In the genomic region with DNA sequence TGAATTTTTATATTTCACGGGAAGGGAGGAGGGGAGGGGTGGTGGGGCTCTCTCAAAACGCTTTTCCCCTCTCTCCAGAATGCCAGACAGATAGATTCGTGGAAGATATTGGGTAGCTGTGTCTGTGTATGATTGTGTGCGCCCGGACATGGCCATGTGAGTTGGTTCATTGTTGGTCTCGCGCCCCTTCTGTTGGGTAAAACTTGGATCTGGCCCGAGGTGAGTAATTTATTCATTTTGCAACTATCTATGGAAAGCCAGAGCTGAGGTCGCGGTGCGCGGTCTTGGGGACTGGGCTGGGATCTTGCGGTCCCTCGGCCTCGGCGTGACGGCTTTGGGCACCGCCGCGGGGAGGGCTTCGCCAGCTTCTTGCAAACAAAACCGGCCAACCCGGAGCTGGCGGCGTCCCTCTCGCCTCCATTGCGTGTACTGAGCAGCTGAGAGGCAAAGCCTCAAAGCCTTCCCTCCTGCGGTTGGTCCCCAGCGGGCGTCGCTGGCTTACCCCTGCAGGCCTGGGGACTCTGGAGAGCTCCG, we compare ENCODE assay signal across 7 mouse cellular contexts. TPM values are rescaled to one million over a fixed set of nuclear protein-coding genes. Genes with fewer than 3 reads are reported as not detected.
A peak's percentile ranks its signal among the peaks of the same experiment; 100 is the strongest.
DNase-seq lines count a peak whose midpoint lies in the region; ATAC-seq and TF ChIP-seq lines count a peak whose summit lies in the region.

No protein-coding gene starts in this region.

- H3K4me1 ChIP-seq in lung, embryonic 14.5 days (ENCODE audit: insufficient read depth): no peaks in the 10 kb centered on the region
- peaks cover 3% of the 10 kb centered on the region; the same call in 1 of the 2 replicates for H3K4me1 ChIP-seq in lung, adult 2 months (ENCODE audit: control insufficient read depth, insufficient read depth, low read length)
- H3K4me1 ChIP-seq in embryonic facial prominence, embryonic 14.5 days (ENCODE audit: control insufficient read depth, insufficient read depth, low read length): peaks cover 5% of the 10 kb centered on the region; the same call in 1 of the 2 replicates
- H3K4me1 ChIP-seq in intestine, embryonic 16.5 days (ENCODE audit: control insufficient read depth, insufficient read depth, low read length): peaks cover 6% of the 10 kb centered on the region
- 0 out of 2 replicates have a peak, but pooled peaks cover 2% of the 10 kb centered on the region for H3K4me1 ChIP-seq in stomach, embryonic 14.5 days (ENCODE audit: control insufficient read depth, insufficient read depth, low read length)

- DNase-seq in lung, embryonic 14.5 days: peak; percentile 21
- DNase-seq in lung, adult 2 months: no peak
- no peak for DNase-seq in embryonic facial prominence, embryonic 14.5 days (ENCODE audit: low spot score)

- no peak overlapping the region for H3K27ac ChIP-seq in lung, embryonic 14.5 days (ENCODE audit: low read depth)
- H3K27ac ChIP-seq in embryonic facial prominence, embryonic 14.5 days (replicated peaks; ENCODE audit: low read depth, low read length): no peak overlapping the region
- no peak overlapping the region for H3K27ac ChIP-seq in intestine, embryonic 16.5 days (ENCODE audit: low read length)
- no peak overlapping the region for H3K27ac ChIP-seq in stomach, embryonic 14.5 days (ENCODE audit: low read length)

- no peak for TF ChIP-seq CTCF in lung, embryonic 14.5 days (IDR thresholded peaks at IDR 0.05; ENCODE audit: low read depth)
- no peak for TF ChIP-seq CTCF in lung, adult 2 months (IDR thresholded peaks at IDR 0.05; ENCODE audit: insufficient read depth, low read length)

- ATAC-seq in lung, embryonic 14.5 days (ENCODE audit: insufficient read depth): no peak
- ATAC-seq in embryonic facial prominence, embryonic 14.5 days (ENCODE audit: low read depth): no peak; the same call in 1 of the 2 replicates
- ATAC-seq in intestine, embryonic 16.5 days: no peak
- no peak for ATAC-seq in stomach, embryonic 14.5 days (ENCODE audit: insufficient number of reproducible peaks, insufficient read depth, low FRiP score, low read depth)
- ATAC-seq in frontal cortex, adult (ENCODE audit: low TSS enrichment): no peak
- ATAC-seq in erythroid progenitor cell, adult 5-6 weeks (replicated peaks; ENCODE audit: low FRiP score, poor library complexity, severe bottlenecking): no peak

- WGBS in lung, embryonic 14.5 days: 1% methylated on average over 32 of the region's 32 CpGs
- 3% methylated on average over 32 of the region's 32 CpGs for WGBS in lung, adult 2 months
- WGBS in embryonic facial prominence, embryonic 14.5 days: 2% methylated on average over 29 of the region's 32 CpGs
- under 1% methylated on average over 31 of the region's 32 CpGs for WGBS in intestine, embryonic 16.5 days
- WGBS in stomach, embryonic 14.5 days: under 1% methylated on average over 32 of the region's 32 CpGs

- H3K9me3 ChIP-seq in lung, embryonic 14.5 days (ENCODE audit: low read depth, low read length): no peaks in the 10 kb centered on the region
- H3K9me3 ChIP-seq in embryonic facial prominence, embryonic 14.5 days (ENCODE audit: control insufficient read depth, low read length): no peaks in the 10 kb centered on the region
- no peaks in the 10 kb centered on the region for H3K9me3 ChIP-seq in intestine, embryonic 16.5 days (ENCODE audit: control insufficient read depth, low read length)
- H3K9me3 ChIP-seq in stomach, embryonic 14.5 days (ENCODE audit: control insufficient read depth, low read depth, low read length): no peaks in the 10 kb centered on the region

- no peak for TF ChIP-seq POLR2A in lung, adult 2 months (IDR thresholded peaks at IDR 0.05; ENCODE audit: borderline replicate concordance, extremely low read depth, low read depth, low read length)

- peak overlapping the region; percentile 10 for H3K4me3 ChIP-seq in lung, embryonic 14.5 days (ENCODE audit: low read depth, low read length)
- H3K4me3 ChIP-seq in lung, adult 2 months (replicated peaks; ENCODE audit: extremely low read depth, low read depth, low read length): no peak overlapping the region
- H3K4me3 ChIP-seq in embryonic facial prominence, embryonic 14.5 days (ENCODE audit: low read depth, low read length): peak overlapping the region; percentile 29
- H3K4me3 ChIP-seq in intestine, embryonic 16.5 days (ENCODE audit: low read length): no peak overlapping the region
- peak overlapping the region; percentile 2; the same call in 1 of the 2 replicates for H3K4me3 ChIP-seq in stomach, embryonic 14.5 days (ENCODE audit: low read depth, low read length)

- peaks cover 98% of the 10 kb centered on the region for H3K27me3 ChIP-seq in lung, embryonic 14.5 days (ENCODE audit: insufficient read depth, low read length)
- peaks cover 98% of the 10 kb centered on the region for H3K27me3 ChIP-seq in embryonic facial prominence, embryonic 14.5 days (replicated peaks; ENCODE audit: control insufficient read depth, insufficient read depth, low read length)
- peaks cover 89% of the 10 kb centered on the region for H3K27me3 ChIP-seq in intestine, embryonic 16.5 days (replicated peaks; ENCODE audit: control insufficient read depth, insufficient read depth, low read length)
- peaks cover 82% of the 10 kb centered on the region for H3K27me3 ChIP-seq in stomach, embryonic 14.5 days (ENCODE audit: control insufficient read depth, insufficient read depth, low read length)

- peak overlapping the region; percentile 47 for H3K4me2 ChIP-seq in lung, embryonic 14.5 days
- H3K4me2 ChIP-seq in embryonic facial prominence, embryonic 14.5 days (ENCODE audit: low read depth, low read length): peak overlapping the region; percentile 43
- peak overlapping the region; percentile 7; the same call in 1 of the 2 replicates for H3K4me2 ChIP-seq in intestine, embryonic 16.5 days (ENCODE audit: low read depth, low read length)
- H3K4me2 ChIP-seq in stomach, embryonic 14.5 days (replicated peaks; ENCODE audit: low read depth, low read length): no peak overlapping the region

- H3K36me3 ChIP-seq in lung, embryonic 14.5 days (ENCODE audit: insufficient read depth): no peaks in the 10 kb centered on the region
- no peaks in the 10 kb centered on the region for H3K36me3 ChIP-seq in embryonic facial prominence, embryonic 14.5 days (ENCODE audit: control insufficient read depth, insufficient read depth, low read length)
- no peaks in the 10 kb centered on the region for H3K36me3 ChIP-seq in intestine, embryonic 16.5 days (ENCODE audit: control insufficient read depth, insufficient read depth, low read length)
- H3K36me3 ChIP-seq in stomach, embryonic 14.5 days (ENCODE audit: control insufficient read depth, insufficient read depth, low read length): no peaks in the 10 kb centered on the region

- no peak overlapping the region for H3K9ac ChIP-seq in lung, embryonic 14.5 days
- H3K9ac ChIP-seq in embryonic facial prominence, embryonic 14.5 days (ENCODE audit: low read depth, low read length): peak overlapping the region; percentile 40; the same call in 1 of the 2 replicates
- H3K9ac ChIP-seq in intestine, embryonic 16.5 days (ENCODE audit: low read depth, low read length): no peak overlapping the region
- H3K9ac ChIP-seq in stomach, embryonic 14.5 days (replicated peaks; ENCODE audit: low read depth, low read length): no peak overlapping the region

RNA-seq across cellular contexts. Expression of gene Ostm1, which starts 0.3 kb away (rescaled TPM):
- polyA plus RNA-seq in lung, embryonic 14.5 days (2014; fragmentation: Nextera tagmentation; extraction: Ambion mirVana): 10.7 and 11.9 TPM in 2 replicates
- 20.6 and 21.9 TPM in 2 replicates for polyA plus RNA-seq in lung, adult 2 months (2012; rRNA removed)
- 13.0 and 13.8 TPM in 2 replicates for polyA plus RNA-seq in embryonic facial prominence, embryonic 14.5 days (2014; fragmentation: Nextera tagmentation; extraction: Ambion mirVana)
- 17.0 and 19.4 TPM in 2 replicates for polyA plus RNA-seq in intestine, embryonic 16.5 days (2015; fragmentation: Nextera tagmentation; extraction: Ambion mirVana)
- polyA plus RNA-seq in stomach, embryonic 14.5 days (2014; fragmentation: Nextera tagmentation; extraction: Ambion mirVana): 11.9 and 12.5 TPM in 2 replicates
- 7.9 and 15.5 TPM in 2 replicates for total RNA-seq in erythroid progenitor cell, adult 5-6 weeks (2015; ENCODE audit: low replicate concordance)
- 18.5 and 22.8 TPM in 2 replicates for total RNA-seq in erythroid progenitor cell, adult 5-6 weeks (2017; ENCODE audit: low replicate concordance)

RNA-seq across cellular contexts. Expression of gene Nr2e1, which starts 0.5 kb away (rescaled TPM):
- polyA plus RNA-seq in lung, embryonic 14.5 days (2014; fragmentation: Nextera tagmentation; extraction: Ambion mirVana): not detected in 2 replicates
- polyA plus RNA-seq in lung, adult 2 months (2012; rRNA removed): not detected in 2 replicates
- 1.4 and 1.8 TPM in 2 replicates for polyA plus RNA-seq in embryonic facial prominence, embryonic 14.5 days (2014; fragmentation: Nextera tagmentation; extraction: Ambion mirVana)
- not detected in 2 replicates for polyA plus RNA-seq in intestine, embryonic 16.5 days (2015; fragmentation: Nextera tagmentation; extraction: Ambion mirVana)
- polyA plus RNA-seq in stomach, embryonic 14.5 days (2014; fragmentation: Nextera tagmentation; extraction: Ambion mirVana): not detected in 2 replicates
- not detected in 2 replicates for total RNA-seq in erythroid progenitor cell, adult 5-6 weeks (2015; ENCODE audit: low replicate concordance)
- not detected in 2 replicates for total RNA-seq in erythroid progenitor cell, adult 5-6 weeks (2017; ENCODE audit: low replicate concordance)

Comparison
In these comparisons a context has a peak if more than half of its experiments do, and no peak if none do; other contexts are left out.
1. H3K4me3 ChIP-seq: peak in lung, embryonic 14.5 days (single experiment), embryonic facial prominence, embryonic 14.5 days (single experiment) and stomach, embryonic 14.5 days (single experiment); none in lung, adult 2 months (single experiment) and intestine, embryonic 16.5 days (single experiment).